Mouse (Mus musculus) left cerebral cortex, postnatal 25 days (tissue): ENCODE results near the gene Ssxb8. TPM values are rescaled to one million over a fixed set of nuclear protein-coding genes. Genes with fewer than 3 reads are reported as not detected.
A peak's percentile ranks its signal among the peaks of the same experiment; 100 is the strongest.
"Not testable (repeated sequence)": the region's sequence is repeated elsewhere in the genome, so short reads cannot be mapped to it uniquely, and the experiment has no call there.

ENCODE experiments used
- DNase-seq, 2 experiments: peaks; one replicate each; pipeline ENCODE4 v3.0.0; 2022; ENCODE audit warnings: low spot score in 2 of 2, mixed read lengths in 1 of 2
- intact Hi-C: fragments of 180-260 bp; cut with DNase I; formaldehyde crosslinking; loops from one replicate; pipeline ENCODE4 v1.15.1; 2025
- total RNA-seq, 2 experiments: library from RNA; stranded (reverse); gene quantifications; 2 replicates each; pipeline ENCODE4 v1.2.3; 2021

Gene Ssxb8
- total RNA-seq, result not detected

GRCm38 (mm10) chrX:8690744-8691143, at the start of gene Ssxb8:
Gene Ssxb8 (minus strand): TSS chrX:8690844.
- intact Hi-C loops, DNase-seq: not testable (repeated sequence)

GRCm38 (mm10) chrX:8732907-8733306, 42.3 kb upstream of the Ssxb8 start:
- intact Hi-C loops, result loop anchor here (1.0 kb wide), 1 partner anchor 120 kb away; no protein-coding TSS in a partner anchor
- peak; percentile 17 to 43 for DNase-seq

- intact Hi-C loops, result no loop called here
- no peak for DNase-seq
These were observed 27.6 kb downstream of the Ssxb8 start for GRCm38 (mm10) chrX:8663085-8663484.

Other genes with a start within 250 kb of the Ssxb8 start
- not detected for gene Ssxb2, start 229.1 kb downstream of the Ssxb8 start, total RNA-seq
- gene Gm14459, start 165.9 kb downstream of the Ssxb8 start, total RNA-seq, result not detected
- gene Ssxb6, start 142.6 kb downstream of the Ssxb8 start, total RNA-seq, result not detected
- gene Ssxb3, start 99.0 kb downstream of the Ssxb8 start, total RNA-seq, result not detected
- gene Ssx9, start 57.6 kb upstream of the Ssxb8 start, total RNA-seq, result not detected
- not detected for gene Ssxb5, start 112.8 kb upstream of the Ssxb8 start, total RNA-seq
- gene Gm6592, start 153.2 kb upstream of the Ssxb8 start, total RNA-seq, result not detected
- gene Gm5751, start 183.4 kb upstream of the Ssxb8 start, total RNA-seq, result not detected
- gene B630019K06Rik, start 201.5 kb upstream of the Ssxb8 start, total RNA-seq, result 10 to 100 TPM; 31.8 to 34.0 TPM